Mouse (Mus musculus) cerebellum, adult 9-11 months (tissue): ENCODE measurements around the gene Dpysl4.
A peak's percentile ranks its signal among the peaks of the same experiment; 100 is the strongest.

Experiments used
- DNase-seq: peaks from one replicate; pipeline ENCODE4 v3.0.0; 2022

Gene Dpysl4

GRCm38 (mm10) chr7:139085629-139086194 lies at the start of gene Dpysl4:
Gene Dpysl4, plus strand, starts transcription at chr7:139086001.
- peak; percentile 94 for DNase-seq

- no peak for DNase-seq
These were observed 22.4 kb upstream of the Dpysl4 start for GRCm38 (mm10) chr7:139063406-139063805.

GRCm38 (mm10) chr7:139068182-139068623 lies 17.6 kb upstream of the Dpysl4 start:
- peak; percentile 87 for DNase-seq

- no peak for DNase-seq
These were observed 11.6 kb upstream of the Dpysl4 start for GRCm38 (mm10) chr7:139074189-139074588.

GRCm38 (mm10) chr7:139075054-139075794 lies 10.6 kb upstream of the Dpysl4 start:
- DNase-seq = no peak

GRCm38 (mm10) chr7:139077283-139077682 lies 8.5 kb upstream of the Dpysl4 start:
- peak; percentile 73 for DNase-seq

- peak; percentile 42 for DNase-seq
These were observed 7.6 kb upstream of the Dpysl4 start for GRCm38 (mm10) chr7:139078181-139078580.

- no peak for DNase-seq
These were observed 6.7 kb upstream of the Dpysl4 start for GRCm38 (mm10) chr7:139079141-139079540.

- DNase-seq = no peak
These were observed 5.1 kb upstream of the Dpysl4 start for GRCm38 (mm10) chr7:139080714-139081113.

GRCm38 (mm10) chr7:139081158-139081557 lies 4.6 kb upstream of the Dpysl4 start:
- DNase-seq = no peak

GRCm38 (mm10) chr7:139082281-139082680 lies 3.5 kb upstream of the Dpysl4 start:
- peak; percentile 45 for DNase-seq

- DNase-seq = peak; percentile 47
These were observed 1.5 kb upstream of the Dpysl4 start for GRCm38 (mm10) chr7:139084316-139084715.

GRCm38 (mm10) chr7:139086195-139087158 lies 676 bp downstream of the Dpysl4 start:
- DNase-seq = no peak

GRCm38 (mm10) chr7:139087801-139088200 lies 2.0 kb downstream of the Dpysl4 start:
- DNase-seq = peak; percentile 85

- DNase-seq = peak; percentile 57
These were observed 4.4 kb downstream of the Dpysl4 start for GRCm38 (mm10) chr7:139089892-139090874.

GRCm38 (mm10) chr7:139091681-139092080 lies 5.9 kb downstream of the Dpysl4 start:
- peak; percentile 66 for DNase-seq

- peak; percentile 62 for DNase-seq
These were observed 6.9 kb downstream of the Dpysl4 start for GRCm38 (mm10) chr7:139092676-139093075.

GRCm38 (mm10) chr7:139093124-139093523 lies 7.3 kb downstream of the Dpysl4 start:
- peak; percentile 94 for DNase-seq

- peak; percentile 60 for DNase-seq
These were observed 8.0 kb downstream of the Dpysl4 start for GRCm38 (mm10) chr7:139093781-139094180.

GRCm38 (mm10) chr7:139094761-139095160 lies 9.0 kb downstream of the Dpysl4 start:
- DNase-seq = peak; percentile 98

GRCm38 (mm10) chr7:139095282-139095681 lies 9.5 kb downstream of the Dpysl4 start:
- peak; percentile 62 for DNase-seq

GRCm38 (mm10) chr7:139096399-139096798 lies 10.6 kb downstream of the Dpysl4 start:
- peak; percentile 68 for DNase-seq
